Mouse (Mus musculus): ENCODE measurements around the gene Tmem245. TPM values are rescaled to one million over a fixed set of nuclear protein-coding genes. Genes with fewer than 3 reads are reported as not detected.

The Tmem245 gene
- total RNA-seq (2014; rRNA removed; ENCODE audit: low replicate concordance), result 68.4 and 82.4 TPM in 2 replicates
- 21.1 and 23.7 TPM in 2 replicates for polyA plus RNA-seq (2015; fragmentation: Nextera tagmentation; extraction: Ambion mirVana)

GRCm38 (mm10) chr4:56946641-56947640, at the start of gene Tmem245:
Tmem245 (minus strand) TSS chr4:56947437.
- H3K9me3 ChIP-seq (replicated peaks; ENCODE audit: control insufficient read depth, low read length), result no peaks in the 10 kb centered on the region
- H3K4me3 ChIP-seq (ENCODE audit: low read depth, low read length), result peak within 1 kb of the TSS; percentile 82
- H3K4me2 ChIP-seq (ENCODE audit: low read depth, low read length), result peak within 1 kb of the TSS; percentile 90
- DNase-seq (ENCODE audit: low spot score) (peak; percentile 95), ATAC-seq (ENCODE audit: insufficient read depth, low read depth) (peak; percentile 93)
- no peak; the same call in 1 of the 2 replicates for TF ChIP-seq CTCF (IDR thresholded peaks at IDR 0.05; ENCODE audit: low read depth)
- TF ChIP-seq EP300 (IDR thresholded peaks at IDR 0.05; ENCODE audit: low read depth), result no peak
- peaks cover 39% of the 10 kb centered on the region for H3K4me1 ChIP-seq (ENCODE audit: control insufficient read depth, insufficient read depth)
- H3K9ac ChIP-seq (replicated peaks; ENCODE audit: low read depth, low read length), result peak within 1 kb of the TSS; percentile 91
- H3K27me3 ChIP-seq (ENCODE audit: control insufficient read depth, insufficient read depth, low read length), result no peaks in the 10 kb centered on the region
- no peaks in the 10 kb centered on the region for H3K36me3 ChIP-seq (replicated peaks; ENCODE audit: control insufficient read depth, insufficient read depth, low read length)
- WGBS, result under 1% methylated on average over 105 of the region's 107 CpGs
- H3K27ac ChIP-seq (ENCODE audit: low read depth), result peak within 1 kb of the TSS; percentile 94

GRCm38 (mm10) chr4:56993331-56993730, 46.1 kb upstream of the Tmem245 start:
- no peaks in the 10 kb centered on the region for H3K9me3 ChIP-seq (replicated peaks; ENCODE audit: control insufficient read depth, low read length)
- H3K9ac ChIP-seq (replicated peaks; ENCODE audit: low read depth, low read length), result no peak overlapping the region
- H3K4me1 ChIP-seq (ENCODE audit: control insufficient read depth, insufficient read depth), result no peaks in the 10 kb centered on the region
- no peak overlapping the region for H3K27ac ChIP-seq (ENCODE audit: low read depth)
- H3K27me3 ChIP-seq (ENCODE audit: control insufficient read depth, insufficient read depth, low read length), result peaks cover 32% of the 10 kb centered on the region
- TF ChIP-seq EP300 (IDR thresholded peaks at IDR 0.05; ENCODE audit: low read depth) (no peak), CTCF (IDR thresholded peaks at IDR 0.05; ENCODE audit: low read depth) (no peak)
- 59% methylated on average over 7 of the region's 7 CpGs for whole genome bisulfite sequencing
- no peak for DNase-seq (ENCODE audit: low spot score)
- ATAC-seq (ENCODE audit: insufficient read depth, low read depth), result no peak
- H3K36me3 ChIP-seq (replicated peaks; ENCODE audit: control insufficient read depth, insufficient read depth, low read length), result no peaks in the 10 kb centered on the region
- H3K4me3 ChIP-seq (ENCODE audit: low read depth, low read length), result no peak overlapping the region
- H3K4me2 ChIP-seq (ENCODE audit: low read depth, low read length), result no peak overlapping the region

- TF ChIP-seq EP300 (IDR thresholded peaks at IDR 0.05; ENCODE audit: low read depth) (no peak), CTCF (IDR thresholded peaks at IDR 0.05; ENCODE audit: low read depth) (no peak)
- no peak overlapping the region for H3K4me2 ChIP-seq (ENCODE audit: low read depth, low read length)
- DNase-seq (ENCODE audit: low spot score) (no peak), ATAC-seq (ENCODE audit: insufficient read depth, low read depth) (no peak)
- WGBS, result 75% methylated on average over 2 of the region's 2 CpGs
- H3K4me1 ChIP-seq (ENCODE audit: control insufficient read depth, insufficient read depth), result no peaks in the 10 kb centered on the region
- no peak overlapping the region for H3K27ac ChIP-seq (ENCODE audit: low read depth)
- H3K27me3 ChIP-seq (ENCODE audit: control insufficient read depth, insufficient read depth, low read length), result peaks cover 32% of the 10 kb centered on the region
- no peak overlapping the region for H3K9ac ChIP-seq (replicated peaks; ENCODE audit: low read depth, low read length)
- H3K4me3 ChIP-seq (ENCODE audit: low read depth, low read length), result no peak overlapping the region
- no peaks in the 10 kb centered on the region for H3K9me3 ChIP-seq (replicated peaks; ENCODE audit: control insufficient read depth, low read length)
- no peaks in the 10 kb centered on the region for H3K36me3 ChIP-seq (replicated peaks; ENCODE audit: control insufficient read depth, insufficient read depth, low read length)
These were observed 44.7 kb upstream of the Tmem245 start for GRCm38 (mm10) chr4:56991951-56992350.

- TF ChIP-seq EP300 (IDR thresholded peaks at IDR 0.05; ENCODE audit: low read depth) (no peak), CTCF (IDR thresholded peaks at IDR 0.05; ENCODE audit: low read depth) (no peak)
- Histone ChIP-seq H3K4me1 (ENCODE audit: control insufficient read depth, insufficient read depth) (no peaks in the 10 kb centered on the region), H3K9me3 (replicated peaks; ENCODE audit: control insufficient read depth, low read length) (no peaks in the 10 kb centered on the region), H3K27ac (ENCODE audit: low read depth) (no peak within 1 kb of the TSS), H3K27me3 (ENCODE audit: control insufficient read depth, insufficient read depth, low read length) (peaks cover 32% of the 10 kb centered on the region), H3K9ac (replicated peaks; ENCODE audit: low read depth, low read length) (peak within 1 kb of the TSS; percentile 37), H3K36me3 (replicated peaks; ENCODE audit: control insufficient read depth, insufficient read depth, low read length) (no peaks in the 10 kb centered on the region), H3K4me2 (ENCODE audit: low read depth, low read length) (peak within 1 kb of the TSS; percentile 91), H3K4me3 (ENCODE audit: low read depth, low read length) (peak within 1 kb of the TSS; percentile 54)
- ATAC-seq (ENCODE audit: insufficient read depth, low read depth) (no peak), DNase-seq (ENCODE audit: low spot score) (no peak)
- 1% methylated on average over 36 of the region's 44 CpGs for WGBS
These were observed 43.0 kb upstream of the Tmem245 start, which contains the start of gene Frrs1l for GRCm38 (mm10) chr4:56990215-56990584. Frrs1l (minus strand) TSS chr4:56990391.

GRCm38 (mm10) chr4:56989431-56990214, 42.4 kb upstream of the Tmem245 start:
- ATAC-seq (ENCODE audit: insufficient read depth, low read depth), result no peak
- H3K27me3 ChIP-seq (ENCODE audit: control insufficient read depth, insufficient read depth, low read length), result peaks cover 32% of the 10 kb centered on the region
- no peaks in the 10 kb centered on the region for H3K9me3 ChIP-seq (replicated peaks; ENCODE audit: control insufficient read depth, low read length)
- peak overlapping the region; percentile 91 for H3K4me2 ChIP-seq (ENCODE audit: low read depth, low read length)
- no peak for TF ChIP-seq EP300 (IDR thresholded peaks at IDR 0.05; ENCODE audit: low read depth)
- TF ChIP-seq CTCF (IDR thresholded peaks at IDR 0.05; ENCODE audit: low read depth), result no peak
- no peak overlapping the region for H3K27ac ChIP-seq (ENCODE audit: low read depth)
- H3K4me3 ChIP-seq (ENCODE audit: low read depth, low read length), result peak overlapping the region; percentile 54
- H3K9ac ChIP-seq (replicated peaks; ENCODE audit: low read depth, low read length), result peak overlapping the region; percentile 37
- H3K36me3 ChIP-seq (replicated peaks; ENCODE audit: control insufficient read depth, insufficient read depth, low read length), result no peaks in the 10 kb centered on the region
- H3K4me1 ChIP-seq (ENCODE audit: control insufficient read depth, insufficient read depth), result no peaks in the 10 kb centered on the region
- DNase-seq (ENCODE audit: low spot score), result no peak
- WGBS, result 6% methylated on average over 44 of the region's 45 CpGs

All from heart, postnatal 0 days (tissue).